Mouse (Mus musculus) heart, postnatal 14 days (tissue): ENCODE results near the gene Ddhd1. TPM values are rescaled to one million over a fixed set of nuclear protein-coding genes. Genes with fewer than 3 reads are reported as not detected.
A peak's percentile ranks its signal among the peaks of the same experiment; 100 is the strongest.

Source experiments
- DNase-seq, 2 experiments: peaks; one replicate each; pipeline ENCODE4 v3.0.0; 2021 to 2022
- intact Hi-C: fragments of 180-260 bp; cut with DNase I; formaldehyde crosslinking; loops from one replicate; pipeline ENCODE4 v1.15.1; 2025
- long read RNA-seq, 2 experiments: library from polyadenylated mRNA; stranded (forward); transcript quantifications; one replicate each; pipeline ENCODE4 v2.0.0; 2021
- total RNA-seq, 2 experiments: library from RNA; stranded (reverse); gene quantifications; 2 replicates each; pipeline ENCODE4 v1.2.3; 2021

Gene Ddhd1
- total RNA-seq, result 10 to 100 TPM; 10.0 to 11.8 TPM
- long read RNA-seq, experiment 1, full-length matches to known transcripts, result 6 of 14 reads
- long read RNA-seq, experiment 1, partial matches to known transcripts, result 2 of 14 reads
- long read RNA-seq, experiment 1, other reads (novel, unspliced or antisense), result 6 of 14 reads
- long read RNA-seq, experiment 2, full-length matches to known transcripts, result 5 of 11 reads
- long read RNA-seq, experiment 2, partial matches to known transcripts, result 1 of 11 reads
- long read RNA-seq, experiment 2, other reads (novel, unspliced or antisense), result 5 of 11 reads

GRCm38 (mm10) chr14:45657641-45658611 lies at the start of gene Ddhd1:
Gene Ddhd1 (minus strand): TSS chr14:45658143.
- intact Hi-C loops, result no loop called here
- peak; percentile 87 to 91 for DNase-seq

- intact Hi-C loops, result no loop called here
- no peak for DNase-seq
Observed at GRCm38 (mm10) chr14:45707176-45707910, 49.4 kb upstream of the Ddhd1 start.

GRCm38 (mm10) chr14:45700031-45700572 lies 42.2 kb upstream of the Ddhd1 start:
- intact Hi-C loops, result no loop called here
- peak; percentile 9 to 18 for DNase-seq

- intact Hi-C loops, result loop anchor here (10.0 kb wide), 1 partner anchor 66 kb away; no protein-coding TSS in a partner anchor
- DNase-seq, result no peak
Observed at GRCm38 (mm10) chr14:45698867-45699266, 40.9 kb upstream of the Ddhd1 start.

GRCm38 (mm10) chr14:45696098-45696497 lies 38.2 kb upstream of the Ddhd1 start:
- intact Hi-C loops, result loop anchor here (10.0 kb wide), 1 partner anchor 69 kb away; no protein-coding TSS in a partner anchor
- DNase-seq, result no peak

- DNase-seq, result no peak
- intact Hi-C loops, result loop anchor here (5.0 to 10.0 kb wide), 4 partner anchors 71 to 272 kb away; no protein-coding TSS in a partner anchor
Observed at GRCm38 (mm10) chr14:45693891-45694290, 35.9 kb upstream of the Ddhd1 start.

GRCm38 (mm10) chr14:45690520-45691246 lies 32.7 kb upstream of the Ddhd1 start:
- intact Hi-C loops, result loop anchor here (5.0 to 10.0 kb wide), 4 partner anchors 74 to 268 kb away; no protein-coding TSS in a partner anchor

GRCm38 (mm10) chr14:45685313-45685712 lies 27.4 kb upstream of the Ddhd1 start:
- intact Hi-C loops, result no loop called here
- no peak for DNase-seq

More at GRCm38 (mm10) chr14:45690520-45691246, 32.7 kb upstream of the Ddhd1 start:
- DNase-seq, result peak; percentile 41 to 54

- intact Hi-C loops, result no loop called here
- no peak for DNase-seq
Observed at GRCm38 (mm10) chr14:45676722-45677121, 18.8 kb upstream of the Ddhd1 start.

GRCm38 (mm10) chr14:45668325-45668724 lies 10.4 kb upstream of the Ddhd1 start:
- intact Hi-C loops, result no loop called here
- DNase-seq, result peak; percentile 57 to 74

GRCm38 (mm10) chr14:45667231-45667630 lies 9.3 kb upstream of the Ddhd1 start:
- intact Hi-C loops, result no loop called here
- DNase-seq, result peak in 1 of 2 experiments; percentile 19

GRCm38 (mm10) chr14:45661575-45661974 lies 3.6 kb upstream of the Ddhd1 start:
- DNase-seq, result no peak
- intact Hi-C loops, result no loop called here

- no peak for DNase-seq
- intact Hi-C loops, result no loop called here
Observed at GRCm38 (mm10) chr14:45660315-45660714, 2.4 kb upstream of the Ddhd1 start.

GRCm38 (mm10) chr14:45656831-45657640 lies 907 bp downstream of the Ddhd1 start:
- intact Hi-C loops, result no loop called here
- DNase-seq, result peak; percentile 54 to 62

GRCm38 (mm10) chr14:45654876-45655416 lies 3.0 kb downstream of the Ddhd1 start:
- DNase-seq, result no peak
- intact Hi-C loops, result no loop called here

GRCm38 (mm10) chr14:45653756-45654155 lies 4.2 kb downstream of the Ddhd1 start:
- intact Hi-C loops, result no loop called here
- DNase-seq, result no peak

- intact Hi-C loops, result no loop called here
- no peak for DNase-seq
Observed at GRCm38 (mm10) chr14:45648999-45649818, 8.7 kb downstream of the Ddhd1 start.
